Mouse (Mus musculus) bone marrow, adult 2 months (tissue): ENCODE results near the gene Ccdc74a.

ENCODE experiments used
- CTCF ChIP-seq: fragments of 200-500 bp; IDR thresholded peaks from 2 replicates; pipeline ENCODE4 v1.5.1; 2011; ENCODE audit warnings: low read length, control low read depth; ENCODE audit not compliant: control insufficient read depth, insufficient read depth
- POLR2A ChIP-seq: fragments of 200-500 bp; IDR thresholded peaks from 2 replicates; pipeline ENCODE4 v1.6.1; 2011; ENCODE audit warnings: low read depth, mild to moderate bottlenecking, control low read depth, low read length, borderline replicate concordance; ENCODE audit not compliant: control insufficient read depth

GRCm38 (mm10) chr16:17646310-17647114 is at the start of gene Ccdc74a:
- TF ChIP-seq CTCF (no peak), POLR2A (no peak; the same call in 1 of the 2 replicates)
